Mouse (Mus musculus): ENCODE measurements at regions not wholly inside any gene's neighbourhood (a gene's known extent, or its start where the extent isn't known, plus 50 kb on each side); places are given as distances from the start of the nearest gene placed in this dataset.
A peak's percentile ranks its signal among the peaks of the same experiment; 100 is the strongest.
"Not testable (repeated sequence)": the region's sequence is repeated elsewhere in the genome, so short reads cannot be mapped to it uniquely, and the experiment has no call there.

- Histone ChIP-seq H3K27me3 (replicated peaks; ENCODE audit: control insufficient read depth, insufficient read depth, low read length) (no peaks in the 10 kb centered on the region), H3K9ac (ENCODE audit: low read depth, low read length) (no peak overlapping the region), H3K4me2 (ENCODE audit: low read depth, low read length) (no peak overlapping the region), H3K36me3 (ENCODE audit: control insufficient read depth, insufficient read depth, low read length) (no peaks in the 10 kb centered on the region), H3K27ac (replicated peaks; ENCODE audit: low read depth, low read length) (no peak overlapping the region), H3K4me3 (ENCODE audit: low read depth, low read length) (no peak overlapping the region), H3K4me1 (ENCODE audit: control insufficient read depth, insufficient read depth, low read length) (no peaks in the 10 kb centered on the region), H3K9me3 (ENCODE audit: control insufficient read depth, low read length) (no peaks in the 10 kb centered on the region)
- ATAC-seq (ENCODE audit: low read depth) (no peak), DNase-seq (ENCODE audit: low spot score) (no peak)
- WGBS: 82% methylated on average over 5 of the region's 5 CpGs
Observed at GRCm38 (mm10) chr2:149283274-149283673, 121.6 kb upstream of the Cst10 start.

- no peaks in the 10 kb centered on the region for H3K9me3 ChIP-seq (ENCODE audit: control insufficient read depth, low read length)
- H3K27me3 ChIP-seq (replicated peaks; ENCODE audit: control insufficient read depth, insufficient read depth, low read length): no peaks in the 10 kb centered on the region
- H3K4me3 ChIP-seq (ENCODE audit: low read depth, low read length): no peak overlapping the region
- no peak overlapping the region for H3K9ac ChIP-seq (ENCODE audit: low read depth, low read length)
- H3K27ac ChIP-seq (replicated peaks; ENCODE audit: low read depth, low read length): no peak overlapping the region
- ATAC-seq (ENCODE audit: low read depth) (no peak), DNase-seq (ENCODE audit: low spot score) (no peak)
- no peak overlapping the region for H3K4me2 ChIP-seq (ENCODE audit: low read depth, low read length)
- no peaks in the 10 kb centered on the region for H3K36me3 ChIP-seq (ENCODE audit: control insufficient read depth, insufficient read depth, low read length)
- H3K4me1 ChIP-seq (ENCODE audit: control insufficient read depth, insufficient read depth, low read length): no peaks in the 10 kb centered on the region
- 66% methylated on average over 1 of the region's 1 CpGs for WGBS
Observed at GRCm38 (mm10) chr2:149284199-149284598, 120.7 kb upstream of the Cst10 start.

- not testable (repeated sequence) for H3K4me1 ChIP-seq (ENCODE audit: control insufficient read depth, insufficient read depth, low read length); H3K27ac ChIP-seq (replicated peaks; ENCODE audit: low read depth, low read length); DNase-seq (ENCODE audit: low spot score); H3K4me2 ChIP-seq (ENCODE audit: low read depth, low read length); H3K27me3 ChIP-seq (replicated peaks; ENCODE audit: control insufficient read depth, insufficient read depth, low read length); H3K9ac ChIP-seq (ENCODE audit: low read depth, low read length); H3K36me3 ChIP-seq (ENCODE audit: control insufficient read depth, insufficient read depth, low read length); ATAC-seq (ENCODE audit: low read depth); H3K4me3 ChIP-seq (ENCODE audit: low read depth, low read length)
- peaks cover 10% of the 10 kb centered on the region for H3K9me3 ChIP-seq (ENCODE audit: control insufficient read depth, low read length)
- 80% methylated on average over 2 of the region's 2 CpGs for WGBS
Observed at GRCm38 (mm10) chr2:149296936-149297335, 107.9 kb upstream of the Cst10 start.

- Histone ChIP-seq H3K4me1 (ENCODE audit: control insufficient read depth, insufficient read depth, low read length) (no peaks in the 10 kb centered on the region), H3K4me3 (ENCODE audit: low read depth, low read length) (no peak overlapping the region), H3K27me3 (replicated peaks; ENCODE audit: control insufficient read depth, insufficient read depth, low read length) (no peaks in the 10 kb centered on the region), H3K4me2 (ENCODE audit: low read depth, low read length) (no peak overlapping the region), H3K36me3 (ENCODE audit: control insufficient read depth, insufficient read depth, low read length) (no peaks in the 10 kb centered on the region), H3K27ac (replicated peaks; ENCODE audit: low read depth, low read length) (no peak overlapping the region), H3K9ac (ENCODE audit: low read depth, low read length) (no peak overlapping the region), H3K9me3 (ENCODE audit: control insufficient read depth, low read length) (peaks cover 25% of the 10 kb centered on the region)
- DNase-seq (ENCODE audit: low spot score) (no peak), ATAC-seq (ENCODE audit: low read depth) (no peak)
- WGBS: 81% methylated on average over 1 of the region's 1 CpGs
Observed at GRCm38 (mm10) chr2:149305553-149305952, 99.3 kb upstream of the Cst10 start.

GRCm38 (mm10) chr2:149350239-149350811 is 54.5 kb upstream of the Cst10 start:
- H3K27me3 ChIP-seq (replicated peaks; ENCODE audit: control insufficient read depth, insufficient read depth, low read length): no peaks in the 10 kb centered on the region
- DNase-seq (ENCODE audit: low spot score) (peak; percentile 70), ATAC-seq (ENCODE audit: low read depth) (peak; percentile 65; the same call in 1 of the 2 replicates)
- H3K27ac ChIP-seq (replicated peaks; ENCODE audit: low read depth, low read length): no peak overlapping the region
- H3K9ac ChIP-seq (ENCODE audit: low read depth, low read length): no peak overlapping the region
- no peaks in the 10 kb centered on the region for H3K36me3 ChIP-seq (ENCODE audit: control insufficient read depth, insufficient read depth, low read length)
- no peaks in the 10 kb centered on the region for H3K4me1 ChIP-seq (ENCODE audit: control insufficient read depth, insufficient read depth, low read length)
- H3K9me3 ChIP-seq (ENCODE audit: control insufficient read depth, low read length): no peaks in the 10 kb centered on the region
- H3K4me2 ChIP-seq (ENCODE audit: low read depth, low read length): no peak overlapping the region
- H3K4me3 ChIP-seq (ENCODE audit: low read depth, low read length): no peak overlapping the region
- 6% methylated on average over 3 of the region's 3 CpGs for WGBS
